Mouse (Mus musculus): Measurements from ENCODE around the gene Rps15. TPM values are rescaled to one million over a fixed set of nuclear protein-coding genes. Genes with fewer than 3 reads are reported as not detected.

The Rps15 gene
- total RNA-seq, 1 experiment, result 2,505 TPM

DNA sequence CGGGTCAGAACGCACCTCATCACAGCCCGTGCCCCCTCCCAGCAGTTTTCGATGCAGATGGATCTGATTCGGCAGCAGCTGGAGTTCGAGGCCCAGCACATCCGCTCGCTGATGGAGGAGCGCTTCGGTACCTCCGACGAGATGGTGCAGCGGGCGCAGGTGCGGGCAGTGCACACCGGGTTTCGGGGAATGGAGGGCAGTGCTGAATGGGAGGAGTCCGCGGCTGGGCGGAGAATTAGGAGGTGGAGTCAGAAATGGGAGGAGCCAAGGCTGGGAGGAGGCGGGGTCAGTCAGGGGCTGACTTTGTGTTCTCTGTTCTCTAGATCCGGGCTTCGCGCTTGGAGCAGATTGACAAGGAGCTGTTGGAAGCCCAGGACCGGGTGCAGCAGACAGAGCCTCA, 12.6 kb downstream of the Rps15 start:
- Histone ChIP-seq H3K4me1 (ENCODE audit: control insufficient read depth in 2 of 2, insufficient read depth in 2 of 2, low read length in 2 of 2, poor library complexity in 1 of 2) (no peaks in the 10 kb centered on the region), H3K9ac (ENCODE audit: insufficient read depth, low read depth, low read length, poor library complexity, severe bottlenecking) (peak overlapping the region; percentile 42), H3K4me3 (ENCODE audit: insufficient read depth in 1 of 2, low read depth in 1 of 2, low read length in 2 of 2, poor library complexity in 1 of 2, severe bottlenecking in 1 of 2) (peak overlapping the region; percentile 70 to 88), H3K36me3 (ENCODE audit: control insufficient read depth, insufficient read depth, low read length, poor library complexity, severe bottlenecking) (no peaks in the 10 kb centered on the region), H3K27ac (ENCODE audit: insufficient read depth, low read depth, low read length, poor library complexity, severe bottlenecking) (no peak overlapping the region), H3K9me3 (ENCODE audit: control insufficient read depth, insufficient read depth, low read depth, low read length) (no peaks in the 10 kb centered on the region)
- TF ChIP-seq HCFC1 (IDR thresholded peaks at IDR 0.05; ENCODE audit: borderline replicate concordance, insufficient read depth, low read length), result peak; percentile 37; the same call in 1 of the 2 replicates
- no peak for TF ChIP-seq MAFK (IDR thresholded peaks at IDR 0.05; ENCODE audit: insufficient read depth, low read depth, low read length)
- TF ChIP-seq ZNF384 (IDR thresholded peaks at IDR 0.05; ENCODE audit: low read depth, low read length), result no peak
- no peak for TF ChIP-seq CHD2 (IDR thresholded peaks at IDR 0.05; ENCODE audit: low read depth, low read length)
- no peak for TF ChIP-seq ZC3H11A (IDR thresholded peaks at IDR 0.05; ENCODE audit: borderline replicate concordance, low read depth, low read length)
- in situ Hi-C loops (cut with MboI; ENCODE audit: low sequenced_read_pairs in 2 of 2, unreplicated experiment in 2 of 2), result no loop called here
- DNase-seq (ENCODE audit: low read depth, low spot score), result peak; percentile 87

DNA sequence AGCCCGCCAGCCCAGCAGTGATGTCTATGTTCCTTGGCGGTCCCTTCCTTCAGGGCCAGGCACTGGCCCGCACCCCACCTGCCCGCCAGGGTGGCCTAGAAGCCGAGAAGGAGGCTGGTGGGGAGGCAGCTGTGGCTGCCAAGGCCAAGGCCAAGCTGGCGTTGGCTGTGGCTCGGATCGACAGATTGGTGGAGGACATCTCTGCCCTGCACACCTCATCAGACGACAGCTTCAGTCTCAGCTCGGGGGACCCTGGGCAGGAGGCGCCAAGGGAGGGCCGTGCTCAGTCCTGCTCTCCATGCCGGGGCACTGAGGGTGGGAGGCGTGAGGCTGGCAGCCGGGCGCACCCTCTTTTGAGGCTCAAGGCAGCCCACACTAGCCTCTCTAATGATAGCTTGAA, 19.3 kb downstream of the Rps15 start:
- no peaks in the 10 kb centered on the region for H3K36me3 ChIP-seq (ENCODE audit: control insufficient read depth, insufficient read depth, low read length, poor library complexity, severe bottlenecking)
- H3K27ac ChIP-seq (ENCODE audit: insufficient read depth, low read depth, low read length, poor library complexity, severe bottlenecking), result no peak overlapping the region
- in situ Hi-C loops (cut with MboI; ENCODE audit: low sequenced_read_pairs in 2 of 2, unreplicated experiment in 2 of 2), result no loop called here
- DNase-seq (ENCODE audit: low read depth, low spot score), result no peak
- peaks cover 0 to 24% of the 10 kb centered on the region in 2 experiments; a peak in 2 of 4 replicates for H3K4me1 ChIP-seq (ENCODE audit: control insufficient read depth in 2 of 2, insufficient read depth in 2 of 2, low read length in 2 of 2, poor library complexity in 1 of 2)
- H3K9me3 ChIP-seq (ENCODE audit: control insufficient read depth, insufficient read depth, low read depth, low read length), result no peaks in the 10 kb centered on the region
- H3K4me3 ChIP-seq (ENCODE audit: insufficient read depth in 1 of 2, low read depth in 1 of 2, low read length in 2 of 2, poor library complexity in 1 of 2, severe bottlenecking in 1 of 2), result peak overlapping the region; percentile 34
- TF ChIP-seq HCFC1 (IDR thresholded peaks at IDR 0.05; ENCODE audit: borderline replicate concordance, insufficient read depth, low read length) (no peak), ZNF384 (IDR thresholded peaks at IDR 0.05; ENCODE audit: low read depth, low read length) (no peak), CHD2 (IDR thresholded peaks at IDR 0.05; ENCODE audit: low read depth, low read length) (no peak), MAFK (IDR thresholded peaks at IDR 0.05; ENCODE audit: insufficient read depth, low read depth, low read length) (no peak), ZC3H11A (IDR thresholded peaks at IDR 0.05; ENCODE audit: borderline replicate concordance, low read depth, low read length) (no peak)
- 0 out of 2 replicates have a peak overlapping the region, but pooled peaks have one; percentile 5 for H3K9ac ChIP-seq (ENCODE audit: insufficient read depth, low read depth, low read length, poor library complexity, severe bottlenecking)

DNA sequence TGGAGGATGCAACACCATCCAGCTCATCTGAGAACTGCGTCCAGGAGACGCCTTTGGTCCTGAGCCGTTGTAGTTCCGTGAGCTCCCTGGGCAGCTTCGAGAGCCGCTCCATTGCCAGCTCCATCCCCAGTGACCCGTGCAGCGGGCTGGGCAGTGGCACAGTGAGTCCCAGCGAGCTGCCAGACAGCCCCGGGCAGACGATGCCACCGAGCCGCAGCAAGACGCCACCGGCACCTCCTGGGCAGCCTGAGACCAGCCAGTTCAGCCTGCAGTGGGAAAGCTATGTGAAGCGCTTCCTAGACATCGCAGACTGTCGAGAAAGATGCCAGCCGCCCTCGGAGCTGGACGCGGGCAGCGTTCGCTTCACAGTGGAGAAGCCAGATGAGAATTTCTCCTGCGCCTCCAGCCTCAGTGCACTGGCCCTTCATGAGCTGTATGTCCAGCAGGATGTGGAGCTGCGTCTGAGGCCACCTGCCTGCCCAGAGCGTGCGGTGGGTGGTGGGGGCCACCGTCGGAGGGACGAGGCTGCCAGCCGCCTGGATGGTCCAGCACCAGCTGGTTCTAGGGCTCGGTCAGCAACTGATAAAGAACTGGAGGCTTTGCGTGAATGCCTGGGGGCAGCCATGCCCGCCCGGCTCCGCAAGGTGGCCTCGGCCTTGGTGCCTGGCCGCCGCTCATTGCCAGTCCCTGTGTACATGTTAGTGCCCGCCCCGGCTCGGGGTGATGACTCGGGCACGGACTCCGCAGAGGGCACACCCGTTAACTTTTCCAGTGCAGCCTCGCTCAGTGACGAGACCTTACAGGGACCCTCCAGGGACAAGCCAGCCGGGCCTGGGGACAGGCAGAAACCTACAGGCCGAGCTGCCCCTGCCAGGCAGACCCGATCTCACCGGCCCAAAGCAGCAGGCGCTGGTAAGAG, 20.6 kb downstream of the Rps15 start:
- in situ Hi-C loops (cut with MboI; ENCODE audit: low sequenced_read_pairs in 2 of 2, unreplicated experiment in 2 of 2), result no loop called here
- Histone ChIP-seq H3K36me3 (ENCODE audit: control insufficient read depth, insufficient read depth, low read length, poor library complexity, severe bottlenecking) (0 out of 2 replicates have a peak, but pooled peaks cover 3% of the 10 kb centered on the region), H3K9ac (ENCODE audit: insufficient read depth, low read depth, low read length, poor library complexity, severe bottlenecking) (peak overlapping the region; percentile 2; the same call in 1 of the 2 replicates), H3K27ac (ENCODE audit: insufficient read depth, low read depth, low read length, poor library complexity, severe bottlenecking) (no peak overlapping the region), H3K4me1 (ENCODE audit: control insufficient read depth in 2 of 2, insufficient read depth in 2 of 2, low read length in 2 of 2, poor library complexity in 1 of 2) (peaks cover 0 to 24% of the 10 kb centered on the region in 2 experiments; a peak in 2 of 4 replicates), H3K4me3 (ENCODE audit: insufficient read depth in 1 of 2, low read depth in 1 of 2, low read length in 2 of 2, poor library complexity in 1 of 2, severe bottlenecking in 1 of 2) (peak overlapping the region; percentile 44 to 49; a peak in 2 of 4 replicates), H3K9me3 (ENCODE audit: control insufficient read depth, insufficient read depth, low read depth, low read length) (no peaks in the 10 kb centered on the region)
- no peak for DNase-seq (ENCODE audit: low read depth, low spot score)
- TF ChIP-seq ZC3H11A (IDR thresholded peaks at IDR 0.05; ENCODE audit: borderline replicate concordance, low read depth, low read length) (no peak), ZNF384 (IDR thresholded peaks at IDR 0.05; ENCODE audit: low read depth, low read length) (no peak), MAFK (IDR thresholded peaks at IDR 0.05; ENCODE audit: insufficient read depth, low read depth, low read length) (no peak), CHD2 (IDR thresholded peaks at IDR 0.05; ENCODE audit: low read depth, low read length) (no peak), HCFC1 (IDR thresholded peaks at IDR 0.05; ENCODE audit: borderline replicate concordance, insufficient read depth, low read length) (no peak)

DNA sequence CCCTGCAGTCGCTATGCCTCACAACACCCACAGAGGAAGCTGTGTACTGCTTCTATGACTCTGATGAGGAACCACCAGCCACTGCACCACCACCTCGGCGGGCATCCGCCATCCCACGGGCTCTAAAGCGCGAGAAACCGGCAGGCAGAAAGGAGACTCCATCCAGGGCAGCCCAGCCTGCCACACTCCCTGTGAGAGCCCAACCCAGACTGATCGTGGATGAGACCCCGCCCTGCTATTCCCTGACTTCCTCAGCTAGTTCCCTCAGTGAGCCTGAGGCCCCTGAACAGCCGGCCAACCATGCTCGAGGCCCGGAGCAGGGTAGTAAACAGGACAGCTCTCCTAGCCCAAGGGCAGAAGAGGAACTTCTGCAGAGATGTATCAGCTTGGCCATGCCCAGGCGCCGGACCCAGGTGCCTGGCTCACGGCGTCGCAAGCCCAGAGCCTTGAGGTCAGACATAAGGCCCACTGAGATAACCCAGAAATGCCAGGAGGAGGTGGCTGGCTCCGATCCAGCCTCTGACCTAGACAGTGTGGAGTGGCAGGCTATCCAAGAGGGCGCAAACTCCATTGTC, 21.5 kb downstream of the Rps15 start:
- in situ Hi-C loops (cut with MboI; ENCODE audit: low sequenced_read_pairs in 2 of 2, unreplicated experiment in 2 of 2), result no loop called here
- peak overlapping the region; percentile 44 to 49; a peak in 2 of 4 replicates for H3K4me3 ChIP-seq (ENCODE audit: insufficient read depth in 1 of 2, low read depth in 1 of 2, low read length in 2 of 2, poor library complexity in 1 of 2, severe bottlenecking in 1 of 2)
- TF ChIP-seq ZC3H11A (IDR thresholded peaks at IDR 0.05; ENCODE audit: borderline replicate concordance, low read depth, low read length), result no peak
- TF ChIP-seq CHD2 (IDR thresholded peaks at IDR 0.05; ENCODE audit: low read depth, low read length), result no peak
- H3K27ac ChIP-seq (ENCODE audit: insufficient read depth, low read depth, low read length, poor library complexity, severe bottlenecking), result no peak overlapping the region
- H3K9ac ChIP-seq (ENCODE audit: insufficient read depth, low read depth, low read length, poor library complexity, severe bottlenecking), result no peak overlapping the region
- no peaks in the 10 kb centered on the region for H3K9me3 ChIP-seq (ENCODE audit: control insufficient read depth, insufficient read depth, low read depth, low read length)
- peaks cover 0 to 24% of the 10 kb centered on the region in 2 experiments; a peak in 2 of 4 replicates for H3K4me1 ChIP-seq (ENCODE audit: control insufficient read depth in 2 of 2, insufficient read depth in 2 of 2, low read length in 2 of 2, poor library complexity in 1 of 2)
- no peak for DNase-seq (ENCODE audit: low read depth, low spot score)
- 0 out of 2 replicates have a peak, but pooled peaks cover 3% of the 10 kb centered on the region for H3K36me3 ChIP-seq (ENCODE audit: control insufficient read depth, insufficient read depth, low read length, poor library complexity, severe bottlenecking)
